Mouse (Mus musculus): ENCODE measurements around the gene Thumpd2. TPM values are rescaled to one million over a fixed set of nuclear protein-coding genes. Genes with fewer than 3 reads are reported as not detected.

Gene Thumpd2
- polyA plus RNA-seq, 1 experiment from 2014 or later, result 13.3 TPM

DNA sequence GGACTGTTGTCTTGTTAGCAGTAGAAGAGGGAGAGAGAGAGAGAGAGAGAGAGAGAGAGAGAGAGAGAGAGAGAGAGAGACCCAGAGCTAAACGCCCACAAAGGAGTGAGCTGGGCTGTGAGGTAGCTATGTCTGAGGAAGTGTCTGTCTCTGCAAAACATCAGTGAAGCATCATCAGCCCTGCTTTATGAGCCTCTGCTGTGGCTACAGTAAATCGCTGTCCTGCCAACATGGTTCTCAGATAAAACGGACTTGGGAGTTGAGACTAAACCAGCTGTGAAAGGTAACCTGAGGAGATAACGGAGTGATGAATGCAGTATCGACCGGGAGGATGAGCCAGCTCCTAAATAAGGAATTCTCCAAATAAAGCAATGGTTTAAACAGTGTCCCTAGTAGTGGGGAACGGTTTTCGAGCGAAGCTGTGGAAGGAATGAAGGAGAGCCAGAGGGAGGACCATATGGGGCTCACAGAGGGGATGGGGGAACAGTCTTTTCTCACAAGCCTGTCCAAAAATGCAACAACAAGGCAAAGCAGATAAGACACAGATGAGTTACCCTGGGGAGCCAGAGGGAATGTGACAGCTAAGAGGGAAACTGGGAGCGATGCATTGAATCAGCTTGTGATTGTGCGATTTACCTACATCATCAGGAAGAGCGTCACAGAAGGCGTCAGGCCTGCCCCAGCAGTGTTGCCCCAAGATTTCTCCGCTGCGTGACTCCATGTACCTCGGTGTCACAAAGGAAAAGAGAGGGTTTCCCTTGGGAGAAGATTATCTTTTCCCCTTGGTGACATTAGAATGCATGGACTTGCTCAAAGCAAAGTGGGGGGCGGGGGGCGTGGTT, 53.8 kb downstream of the Thumpd2 start:
- H3K36me3 ChIP-seq (ENCODE audit: control insufficient read depth, insufficient read depth, low read length), result no peaks in the 10 kb centered on the region
- H3K9me3 ChIP-seq (ENCODE audit: control insufficient read depth, low read length), result no peaks in the 10 kb centered on the region
- H3K9ac ChIP-seq (ENCODE audit: low read length), result no peak overlapping the region
- ATAC-seq (ENCODE audit: insufficient read depth, low FRiP score, low TSS enrichment) (no peak), DNase-seq (ENCODE audit: low spot score) (no peak)
- H3K27ac ChIP-seq (ENCODE audit: low read depth, low read length), result no peak overlapping the region
- H3K4me2 ChIP-seq (ENCODE audit: low read depth), result no peak overlapping the region
- no peaks in the 10 kb centered on the region for H3K27me3 ChIP-seq (ENCODE audit: control insufficient read depth, insufficient read depth, low read length)
- no peak overlapping the region for H3K4me3 ChIP-seq (ENCODE audit: low read depth, low read length)
- no peaks in the 10 kb centered on the region for H3K4me1 ChIP-seq (ENCODE audit: control insufficient read depth, insufficient read depth, low read length)
- 82% methylated on average over 18 of the region's 18 CpGs for WGBS

DNA sequence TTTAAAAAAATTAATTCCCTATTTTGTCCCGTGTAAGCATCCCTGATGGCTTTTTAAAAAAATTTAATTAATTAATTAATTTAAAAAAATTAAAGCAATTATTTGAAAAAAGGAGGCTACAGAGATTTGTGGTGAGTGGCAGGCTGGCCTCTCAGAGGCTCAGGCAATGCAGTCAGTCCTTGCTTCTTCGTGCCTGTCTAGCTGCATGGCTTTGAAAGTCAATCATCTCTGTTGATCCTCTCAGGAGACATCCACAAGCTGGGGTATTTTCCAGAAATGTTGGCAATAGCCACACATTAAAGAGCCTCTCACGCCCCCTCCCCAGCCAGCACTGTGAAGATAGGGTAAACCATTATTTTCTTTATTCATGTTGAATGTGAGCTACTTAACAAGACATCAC, 54.7 kb downstream of the Thumpd2 start:
- no peak overlapping the region for H3K4me2 ChIP-seq (ENCODE audit: low read depth)
- no peaks in the 10 kb centered on the region for H3K36me3 ChIP-seq (ENCODE audit: control insufficient read depth, insufficient read depth, low read length)
- H3K9ac ChIP-seq (ENCODE audit: low read length), result no peak overlapping the region
- ATAC-seq (ENCODE audit: insufficient read depth, low FRiP score, low TSS enrichment) (no peak), DNase-seq (ENCODE audit: low spot score) (no peak)
- no peak overlapping the region for H3K4me3 ChIP-seq (ENCODE audit: low read depth, low read length)
- H3K4me1 ChIP-seq (ENCODE audit: control insufficient read depth, insufficient read depth, low read length), result no peaks in the 10 kb centered on the region
- WGBS, result 83% methylated on average over 3 of the region's 3 CpGs
- no peaks in the 10 kb centered on the region for H3K27me3 ChIP-seq (ENCODE audit: control insufficient read depth, insufficient read depth, low read length)
- no peaks in the 10 kb centered on the region for H3K9me3 ChIP-seq (ENCODE audit: control insufficient read depth, low read length)
- H3K27ac ChIP-seq (ENCODE audit: low read depth, low read length), result no peak overlapping the region

DNA sequence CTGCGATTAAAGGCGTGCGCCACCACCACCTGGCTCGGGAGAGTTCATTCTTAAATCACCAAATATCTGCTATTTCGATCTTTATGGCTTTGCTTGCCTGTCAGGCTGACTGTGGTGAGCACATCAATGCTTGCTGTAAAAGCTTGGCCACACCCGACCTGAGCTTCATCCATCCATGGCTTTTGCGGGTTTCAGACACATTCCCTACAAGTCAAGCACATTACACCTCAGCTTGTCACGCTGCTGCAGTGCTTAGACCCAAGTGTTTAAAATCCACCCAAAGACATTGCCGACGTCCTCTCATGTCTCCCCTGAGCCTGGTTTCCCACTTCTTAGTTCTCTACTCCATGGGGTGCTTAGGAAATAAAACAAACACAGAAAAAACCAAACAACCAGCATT, 55.8 kb downstream of the Thumpd2 start:
- Histone ChIP-seq H3K27me3 (ENCODE audit: control insufficient read depth, insufficient read depth, low read length) (no peaks in the 10 kb centered on the region), H3K36me3 (ENCODE audit: control insufficient read depth, insufficient read depth, low read length) (no peaks in the 10 kb centered on the region), H3K9ac (ENCODE audit: low read length) (no peak overlapping the region), H3K9me3 (ENCODE audit: control insufficient read depth, low read length) (no peaks in the 10 kb centered on the region), H3K4me2 (ENCODE audit: low read depth) (no peak overlapping the region), H3K4me3 (ENCODE audit: low read depth, low read length) (no peak overlapping the region), H3K27ac (ENCODE audit: low read depth, low read length) (no peak overlapping the region), H3K4me1 (ENCODE audit: control insufficient read depth, insufficient read depth, low read length) (no peaks in the 10 kb centered on the region)
- DNase-seq (ENCODE audit: low spot score) (no peak), ATAC-seq (ENCODE audit: insufficient read depth, low FRiP score, low TSS enrichment) (no peak)
- WGBS, result 84% methylated on average over 10 of the region's 10 CpGs

DNA sequence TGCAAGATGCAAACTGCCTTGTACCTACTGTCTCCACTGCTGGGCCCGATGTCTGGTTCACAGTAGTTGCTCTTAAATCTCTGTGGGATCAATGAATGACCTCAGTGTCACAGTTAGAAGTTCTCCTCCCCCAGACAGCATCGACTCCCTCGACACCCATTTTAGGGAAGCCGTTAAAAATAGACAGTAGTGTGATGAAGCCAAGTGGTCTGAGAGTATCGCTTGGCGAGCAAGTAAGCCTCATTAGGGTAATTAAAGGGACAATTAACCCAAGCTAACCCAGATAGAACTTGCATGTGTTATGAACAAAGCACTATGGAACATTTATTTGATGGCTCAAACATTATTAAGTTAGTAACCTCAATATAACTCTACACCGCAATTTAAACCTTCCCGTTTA, 59.6 kb downstream of the Thumpd2 start:
- Histone ChIP-seq H3K27me3 (ENCODE audit: control insufficient read depth, insufficient read depth, low read length) (no peaks in the 10 kb centered on the region), H3K27ac (ENCODE audit: low read depth, low read length) (no peak overlapping the region), H3K4me3 (ENCODE audit: low read depth, low read length) (no peak overlapping the region), H3K4me2 (ENCODE audit: low read depth) (no peak overlapping the region), H3K4me1 (ENCODE audit: control insufficient read depth, insufficient read depth, low read length) (no peaks in the 10 kb centered on the region), H3K9ac (ENCODE audit: low read length) (no peak overlapping the region), H3K9me3 (ENCODE audit: control insufficient read depth, low read length) (no peaks in the 10 kb centered on the region), H3K36me3 (ENCODE audit: control insufficient read depth, insufficient read depth, low read length) (no peaks in the 10 kb centered on the region)
- 70% methylated on average over 8 of the region's 8 CpGs for WGBS
- ATAC-seq (ENCODE audit: insufficient read depth, low FRiP score, low TSS enrichment) (no peak), DNase-seq (ENCODE audit: low spot score) (no peak)

DNA sequence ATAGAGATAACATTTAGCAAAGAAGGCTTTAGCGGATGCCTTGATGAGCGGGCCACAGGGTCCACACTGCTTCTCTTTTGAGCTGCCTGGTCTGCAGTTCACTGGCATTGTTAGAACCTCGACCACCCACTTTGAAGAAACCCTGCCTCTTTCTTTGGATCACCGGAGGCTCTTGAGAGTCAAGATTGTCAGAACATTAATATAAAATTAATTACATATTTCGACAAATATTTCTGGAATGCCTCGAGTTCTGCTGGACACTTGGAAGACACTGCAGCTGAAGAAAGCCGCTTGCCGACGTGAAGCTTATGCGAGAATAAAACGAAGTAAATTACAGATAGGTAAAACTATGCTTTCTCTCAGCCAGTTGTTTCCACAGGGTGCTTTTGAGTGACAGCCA, 60.4 kb downstream of the Thumpd2 start:
- ATAC-seq (ENCODE audit: insufficient read depth, low FRiP score, low TSS enrichment) (no peak), DNase-seq (ENCODE audit: low spot score) (no peak)
- H3K9ac ChIP-seq (ENCODE audit: low read length), result no peak overlapping the region
- no peaks in the 10 kb centered on the region for H3K36me3 ChIP-seq (ENCODE audit: control insufficient read depth, insufficient read depth, low read length)
- H3K4me1 ChIP-seq (ENCODE audit: control insufficient read depth, insufficient read depth, low read length), result no peaks in the 10 kb centered on the region
- no peaks in the 10 kb centered on the region for H3K27me3 ChIP-seq (ENCODE audit: control insufficient read depth, insufficient read depth, low read length)
- no peak overlapping the region for H3K27ac ChIP-seq (ENCODE audit: low read depth, low read length)
- H3K4me2 ChIP-seq (ENCODE audit: low read depth), result no peak overlapping the region
- 85% methylated on average over 11 of the region's 11 CpGs for WGBS
- H3K4me3 ChIP-seq (ENCODE audit: low read depth, low read length), result no peak overlapping the region
- no peaks in the 10 kb centered on the region for H3K9me3 ChIP-seq (ENCODE audit: control insufficient read depth, low read length)

DNA sequence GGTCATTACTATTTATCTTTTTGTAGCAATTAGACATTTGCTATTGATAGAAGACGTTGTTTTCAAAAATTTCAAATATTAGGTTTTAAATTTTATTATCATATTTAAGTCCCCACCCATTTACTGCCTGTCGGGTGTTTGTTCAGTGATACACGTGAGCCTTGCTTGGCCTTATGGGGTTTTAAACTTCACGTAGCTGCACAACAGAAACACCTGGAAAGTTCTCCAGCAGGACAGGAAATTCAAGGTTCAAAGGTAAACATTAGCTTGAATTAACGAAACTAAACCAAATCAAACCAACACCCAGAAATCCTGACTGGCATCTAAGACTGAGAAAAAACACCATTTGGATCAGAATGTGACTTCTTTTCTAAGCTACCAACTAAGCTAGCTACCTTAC, 62.8 kb downstream of the Thumpd2 start:
- DNase-seq (ENCODE audit: low spot score), result no peak
- H3K36me3 ChIP-seq (ENCODE audit: control insufficient read depth, insufficient read depth, low read length), result no peaks in the 10 kb centered on the region
- no peaks in the 10 kb centered on the region for H3K9me3 ChIP-seq (ENCODE audit: control insufficient read depth, low read length)
- no peak overlapping the region for H3K4me3 ChIP-seq (ENCODE audit: low read depth, low read length)
- H3K4me2 ChIP-seq (ENCODE audit: low read depth), result no peak overlapping the region
- H3K4me1 ChIP-seq (ENCODE audit: control insufficient read depth, insufficient read depth, low read length), result no peaks in the 10 kb centered on the region
- 84% methylated on average over 5 of the region's 5 CpGs for WGBS
- H3K27me3 ChIP-seq (ENCODE audit: control insufficient read depth, insufficient read depth, low read length), result no peaks in the 10 kb centered on the region
- no peak for ATAC-seq (ENCODE audit: insufficient read depth, low FRiP score, low TSS enrichment)
- no peak overlapping the region for H3K9ac ChIP-seq (ENCODE audit: low read length)
- H3K27ac ChIP-seq (ENCODE audit: low read depth, low read length), result no peak overlapping the region

DNA sequence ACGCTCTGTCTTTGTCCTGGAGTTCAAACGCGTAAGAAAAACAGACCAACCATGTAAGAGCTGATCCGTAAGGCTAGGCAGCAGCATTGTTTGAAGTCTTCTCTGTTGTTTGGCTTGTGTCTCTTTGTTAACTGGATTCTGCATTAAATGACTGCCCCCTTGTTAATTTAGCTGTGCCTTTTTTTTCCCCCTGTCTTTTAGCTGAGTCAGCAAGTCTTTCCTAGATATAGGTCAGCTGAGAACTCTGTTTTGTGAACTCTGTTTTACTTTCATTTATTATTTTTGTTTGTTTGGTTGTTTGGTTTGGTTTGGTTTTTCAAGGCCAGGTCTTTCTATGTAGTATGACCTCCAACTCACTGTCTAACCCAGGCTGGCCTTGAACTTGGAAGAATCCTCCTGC, 63.2 kb downstream of the Thumpd2 start:
- H3K36me3 ChIP-seq (ENCODE audit: control insufficient read depth, insufficient read depth, low read length), result no peaks in the 10 kb centered on the region
- no peak overlapping the region for H3K27ac ChIP-seq (ENCODE audit: low read depth, low read length)
- no peaks in the 10 kb centered on the region for H3K9me3 ChIP-seq (ENCODE audit: control insufficient read depth, low read length)
- 82% methylated on average over 4 of the region's 4 CpGs for WGBS
- no peak for ATAC-seq (ENCODE audit: insufficient read depth, low FRiP score, low TSS enrichment)
- no peak overlapping the region for H3K9ac ChIP-seq (ENCODE audit: low read length)
- no peaks in the 10 kb centered on the region for H3K27me3 ChIP-seq (ENCODE audit: control insufficient read depth, insufficient read depth, low read length)
- no peak overlapping the region for H3K4me3 ChIP-seq (ENCODE audit: low read depth, low read length)
- H3K4me1 ChIP-seq (ENCODE audit: control insufficient read depth, insufficient read depth, low read length), result no peaks in the 10 kb centered on the region
- H3K4me2 ChIP-seq (ENCODE audit: low read depth), result no peak overlapping the region
- DNase-seq (ENCODE audit: low spot score), result no peak

DNA sequence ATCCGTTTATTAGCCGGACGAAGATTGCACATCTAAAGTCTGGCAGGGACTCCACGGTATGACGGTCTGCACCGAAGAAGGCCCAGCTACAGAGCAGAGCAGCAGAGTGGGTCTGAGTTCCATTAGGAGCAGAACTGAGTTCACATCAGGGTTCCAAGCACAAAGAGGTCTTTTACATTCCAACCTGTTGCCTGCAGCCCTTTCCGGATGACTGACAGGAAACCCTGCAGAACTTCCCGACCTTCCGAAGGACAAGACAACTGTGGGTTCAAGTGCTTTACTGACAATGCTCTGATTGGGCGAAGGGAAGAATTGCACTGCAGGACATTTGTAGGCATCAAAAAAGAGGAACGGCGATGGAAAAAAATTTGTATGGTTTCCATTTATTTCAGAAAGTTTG, 63.9 kb downstream of the Thumpd2 start:
- 77% methylated on average over 12 of the region's 12 CpGs for WGBS
- ATAC-seq (ENCODE audit: insufficient read depth, low FRiP score, low TSS enrichment) (no peak), DNase-seq (ENCODE audit: low spot score) (no peak)
- Histone ChIP-seq H3K9me3 (ENCODE audit: control insufficient read depth, low read length) (no peaks in the 10 kb centered on the region), H3K4me3 (ENCODE audit: low read depth, low read length) (no peak overlapping the region), H3K27ac (ENCODE audit: low read depth, low read length) (no peak overlapping the region), H3K9ac (ENCODE audit: low read length) (no peak overlapping the region), H3K36me3 (ENCODE audit: control insufficient read depth, insufficient read depth, low read length) (no peaks in the 10 kb centered on the region), H3K4me1 (ENCODE audit: control insufficient read depth, insufficient read depth, low read length) (no peaks in the 10 kb centered on the region), H3K4me2 (ENCODE audit: low read depth) (no peak overlapping the region), H3K27me3 (ENCODE audit: control insufficient read depth, insufficient read depth, low read length) (no peaks in the 10 kb centered on the region)

DNA sequence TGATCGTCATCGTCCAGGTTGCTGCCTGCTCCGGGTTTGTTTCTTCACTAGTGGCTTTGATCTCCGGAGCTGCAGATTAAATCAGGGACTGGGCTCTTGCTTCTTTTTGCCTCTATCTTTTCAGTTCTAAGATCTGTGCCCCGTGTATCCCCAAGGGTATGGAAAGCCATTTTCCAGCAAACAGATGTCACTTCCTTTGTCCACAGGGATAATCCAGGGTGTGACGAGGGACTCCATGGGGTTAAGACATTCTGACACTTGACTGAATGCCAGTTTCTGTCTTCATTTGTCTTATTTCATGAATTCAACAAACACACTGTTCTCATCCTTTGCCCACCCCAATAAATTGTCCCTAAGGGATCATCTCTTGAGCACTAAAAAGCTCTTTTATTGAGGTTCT, 65.9 kb downstream of the Thumpd2 start:
- Histone ChIP-seq H3K27ac (ENCODE audit: low read depth, low read length) (no peak overlapping the region), H3K9me3 (ENCODE audit: control insufficient read depth, low read length) (no peaks in the 10 kb centered on the region), H3K4me3 (ENCODE audit: low read depth, low read length) (no peak overlapping the region), H3K36me3 (ENCODE audit: control insufficient read depth, insufficient read depth, low read length) (no peaks in the 10 kb centered on the region), H3K4me2 (ENCODE audit: low read depth) (no peak overlapping the region), H3K4me1 (ENCODE audit: control insufficient read depth, insufficient read depth, low read length) (no peaks in the 10 kb centered on the region), H3K9ac (ENCODE audit: low read length) (no peak overlapping the region), H3K27me3 (ENCODE audit: control insufficient read depth, insufficient read depth, low read length) (no peaks in the 10 kb centered on the region)
- DNase-seq (ENCODE audit: low spot score), result no peak
- WGBS, result 49% methylated on average over 6 of the region's 6 CpGs
- ATAC-seq (ENCODE audit: insufficient read depth, low FRiP score, low TSS enrichment), result no peak
